Mouse (Mus musculus) spleen, adult 12 weeks (tissue): ENCODE results near the gene Tigd2.

Experiments
- DNase-seq: peaks from one replicate; pipeline ENCODE4 v3.0.0; 2022; ENCODE audit warnings: low spot score

Gene Tigd2

DNA sequence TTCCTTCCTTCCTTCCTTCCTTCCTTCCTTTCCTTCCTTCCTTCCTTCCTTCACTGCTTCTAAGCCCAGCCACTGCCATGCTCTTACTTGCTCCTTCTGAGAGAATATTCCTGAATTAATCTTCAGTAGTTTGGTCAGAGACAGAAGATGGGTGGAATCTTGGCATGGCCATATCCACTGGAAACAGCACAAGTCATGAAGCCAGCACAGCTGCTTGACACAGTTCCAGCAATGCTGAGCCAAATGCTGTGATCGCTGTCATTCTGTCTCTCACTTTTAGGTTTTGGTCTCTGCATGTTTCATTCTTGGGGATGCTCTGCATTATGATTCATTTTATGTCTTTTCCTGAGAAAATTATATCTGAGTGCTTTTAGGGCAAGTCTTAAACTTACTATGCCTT is 47.2 kb downstream of the Tigd2 start:
- DNase-seq: no peak
